Mouse (Mus musculus) right cerebral cortex, postnatal 10 days (tissue): ENCODE results near the gene Slc16a6.
A peak's percentile ranks its signal among the peaks of the same experiment; 100 is the strongest.

Source experiments
- DNase-seq, 2 experiments: peaks; one replicate each; pipeline ENCODE4 v3.0.0; 2021; ENCODE audit warnings: low spot score in 2 of 2

Slc16a6 gene

DNA sequence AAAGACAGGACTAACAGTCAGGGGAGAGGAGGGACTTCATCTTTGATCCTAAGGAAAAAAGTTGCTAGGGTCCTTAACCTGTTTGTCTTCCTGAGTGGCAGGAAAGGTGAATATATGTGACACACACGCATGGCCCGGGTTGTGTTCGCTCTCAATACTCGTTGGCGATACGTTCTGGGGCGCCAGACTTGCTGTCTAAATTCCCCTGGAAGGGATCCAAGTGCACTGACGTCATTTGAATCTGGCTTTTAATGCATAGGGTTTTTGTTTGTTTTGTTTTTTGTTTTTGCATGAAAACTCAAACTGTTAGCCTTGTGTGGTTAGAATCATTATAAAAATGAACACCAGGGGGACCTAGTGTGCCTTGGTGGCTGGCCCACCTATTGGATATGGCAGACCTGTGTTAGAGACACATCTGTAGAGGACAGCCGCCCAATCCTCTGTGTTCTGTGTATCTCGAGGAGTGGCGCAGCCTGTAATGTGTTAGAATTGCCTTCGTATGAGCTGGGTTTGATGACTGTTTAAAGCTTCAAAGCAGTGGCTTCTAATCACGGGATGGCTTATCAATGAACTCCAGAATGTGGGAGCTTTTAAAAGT is 27.9 kb downstream of the Slc16a6 start:
- DNase-seq = no peak

DNA sequence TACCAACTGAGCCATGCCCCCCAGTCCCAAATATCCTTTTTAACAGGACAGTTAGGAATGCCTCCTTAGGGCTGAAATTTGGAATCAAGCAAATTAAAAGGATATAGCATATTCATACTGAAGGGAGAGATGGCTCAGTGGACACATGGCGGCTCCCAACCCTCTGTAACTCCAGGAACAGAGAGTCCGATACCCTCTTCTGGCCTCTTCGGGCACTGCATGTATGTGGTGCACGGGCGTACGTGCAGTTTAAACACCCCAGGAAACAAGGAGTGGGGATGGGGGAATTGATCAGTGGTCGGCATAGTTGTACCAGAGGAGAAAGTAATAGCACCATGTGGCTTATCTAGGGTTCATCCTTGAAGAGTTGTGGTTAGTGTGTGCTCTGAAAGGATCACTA is 28.8 kb downstream of the Slc16a6 start:
- DNase-seq = no peak

DNA sequence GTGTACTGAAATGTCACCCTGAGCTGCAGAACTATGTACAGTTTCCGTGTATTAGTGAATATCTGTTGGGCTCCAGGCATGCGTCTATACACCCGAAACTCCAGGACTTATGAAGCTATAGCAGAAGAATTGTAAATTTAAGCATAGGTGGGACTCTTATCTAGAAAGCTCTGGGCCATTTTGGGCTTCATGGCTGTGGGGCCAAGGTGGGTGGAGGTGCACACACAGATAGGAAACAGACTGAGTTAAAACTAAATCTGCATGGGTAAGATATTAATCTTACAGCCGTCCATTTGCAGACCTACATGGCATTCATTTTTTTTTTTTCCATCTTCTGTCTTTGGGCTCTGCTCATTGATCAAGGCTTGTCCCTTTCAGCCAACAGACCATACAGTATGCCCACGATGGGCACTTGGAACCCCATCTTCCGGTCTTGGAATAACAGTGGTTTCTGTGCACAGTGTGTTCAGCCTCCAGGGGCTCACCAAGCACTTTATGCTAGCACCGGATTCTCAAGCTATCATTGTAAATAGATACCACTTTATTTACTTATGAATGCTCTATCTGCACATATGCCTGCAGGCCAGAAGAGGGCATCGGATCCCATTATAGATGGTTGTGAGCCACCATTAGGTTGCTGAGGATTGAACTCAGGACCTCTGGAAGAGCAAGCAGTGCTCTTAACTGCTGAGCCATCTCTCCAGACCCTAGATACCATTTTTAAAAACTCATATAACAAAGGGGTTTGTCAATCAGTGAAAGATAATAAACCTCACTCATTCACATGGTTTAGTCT is 29.7 kb downstream of the Slc16a6 start:
- DNase-seq = no peak

DNA sequence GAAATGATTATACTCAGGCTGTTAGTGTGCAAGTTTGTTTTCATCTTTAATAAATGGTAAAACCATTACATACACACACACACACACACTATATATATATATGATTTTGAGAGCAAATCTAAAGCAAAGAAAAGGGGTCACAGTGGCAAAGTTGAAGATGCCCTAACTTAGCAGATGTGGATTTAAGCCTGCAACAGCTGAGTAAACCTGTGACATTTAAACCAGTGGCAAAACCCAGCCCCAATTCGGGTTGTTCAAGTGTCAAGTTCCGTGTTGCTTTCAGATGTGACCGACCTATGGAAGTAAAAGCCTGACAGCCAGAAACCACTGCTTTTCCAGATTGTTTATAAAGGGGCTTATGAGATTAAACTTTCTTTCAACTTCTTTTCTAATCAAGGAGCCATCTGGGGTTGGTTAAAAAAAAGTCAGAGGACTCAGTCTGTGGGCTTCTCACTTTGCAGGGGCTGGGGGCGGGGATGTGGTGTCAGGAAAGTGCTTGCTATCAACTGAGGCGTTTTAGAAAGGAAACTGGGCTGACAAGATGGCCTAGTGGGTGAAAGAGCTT is 31.1 kb downstream of the Slc16a6 start:
- no peak for DNase-seq

DNA sequence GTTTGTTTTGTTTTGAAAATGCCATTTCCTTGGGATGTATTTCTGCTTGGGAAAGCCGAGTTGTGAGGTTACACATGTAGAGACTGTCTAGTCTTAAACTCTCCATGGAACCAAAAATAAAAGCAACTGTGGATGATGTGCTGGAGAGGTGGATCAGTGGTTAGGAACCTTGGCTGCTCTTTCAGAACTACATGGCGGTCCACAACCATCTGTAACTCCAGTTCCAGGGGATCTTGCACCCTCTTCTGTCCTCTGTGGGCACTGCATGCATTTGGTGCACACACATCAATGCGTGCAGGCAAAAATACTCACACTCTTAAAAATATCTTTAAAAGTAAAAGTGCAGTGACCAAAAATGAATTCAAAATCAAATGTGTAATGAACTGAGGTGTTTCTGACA is 32.3 kb downstream of the Slc16a6 start:
- no peak for DNase-seq

DNA sequence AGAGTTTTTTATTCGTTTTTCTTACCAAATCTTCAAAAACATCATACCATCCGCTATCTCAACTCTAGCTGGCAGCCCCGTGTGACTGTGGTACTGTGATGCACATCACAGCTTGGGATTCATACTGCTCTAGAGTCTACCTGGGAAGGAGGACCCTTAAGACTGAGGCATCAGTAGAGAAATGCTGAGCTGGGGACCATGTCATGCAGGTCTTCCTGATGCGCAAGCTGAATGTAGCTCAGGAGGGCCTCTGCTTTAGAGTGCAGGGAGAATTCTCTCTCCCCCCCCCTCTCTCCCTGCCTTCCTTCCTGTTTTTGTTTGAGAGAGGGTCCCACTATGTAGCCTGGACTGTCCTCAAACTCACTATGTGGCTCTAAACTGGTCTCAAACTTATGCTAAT is 32.8 kb downstream of the Slc16a6 start:
- DNase-seq = no peak

DNA sequence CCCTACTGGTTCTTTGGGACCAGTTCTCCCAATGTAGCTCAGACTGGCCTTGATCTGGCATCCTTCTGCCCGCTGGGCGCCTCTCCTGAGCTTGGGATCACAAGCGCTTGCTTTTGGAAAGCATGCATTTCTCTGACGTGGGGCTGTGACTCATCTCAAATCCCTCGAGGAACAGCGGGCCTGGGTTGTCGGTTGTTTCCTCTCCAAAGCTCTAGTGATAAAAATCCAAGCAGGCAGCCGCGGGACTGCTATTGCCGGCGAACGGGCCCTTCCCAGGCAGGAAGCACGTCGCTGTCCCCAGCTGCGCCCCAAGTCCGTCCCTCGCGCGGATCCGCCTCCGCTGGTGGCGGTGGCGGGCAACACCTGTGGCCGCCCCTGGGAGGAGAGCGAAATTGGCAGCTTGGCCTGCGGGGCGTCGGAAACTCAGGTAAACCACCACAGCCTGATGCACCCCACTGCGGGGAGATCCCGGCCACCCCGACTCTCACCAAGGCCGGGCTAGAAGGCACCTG is 33.5 kb downstream of the Slc16a6 start:
- peak; percentile 69 to 73 for DNase-seq

DNA sequence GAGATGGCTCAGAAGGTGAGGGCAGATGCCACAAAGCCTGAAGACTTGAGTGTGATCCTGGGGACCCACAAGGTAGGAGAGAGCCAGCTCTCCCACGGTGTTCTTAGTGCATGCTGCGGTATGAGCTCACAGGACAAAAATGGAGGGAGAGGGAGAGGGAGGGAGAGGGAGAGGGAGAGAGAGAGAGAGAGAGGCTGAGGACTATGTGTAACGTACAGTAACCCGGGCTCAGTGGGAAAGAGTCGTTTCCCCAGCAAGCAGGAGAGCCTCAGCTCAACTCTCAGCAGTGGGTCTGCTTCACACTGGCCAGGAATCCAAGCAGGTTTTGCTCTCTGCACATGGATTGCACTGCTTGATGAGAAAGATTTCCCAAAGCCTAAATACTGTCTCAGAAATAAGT is 34.2 kb downstream of the Slc16a6 start:
- no peak for DNase-seq

DNA sequence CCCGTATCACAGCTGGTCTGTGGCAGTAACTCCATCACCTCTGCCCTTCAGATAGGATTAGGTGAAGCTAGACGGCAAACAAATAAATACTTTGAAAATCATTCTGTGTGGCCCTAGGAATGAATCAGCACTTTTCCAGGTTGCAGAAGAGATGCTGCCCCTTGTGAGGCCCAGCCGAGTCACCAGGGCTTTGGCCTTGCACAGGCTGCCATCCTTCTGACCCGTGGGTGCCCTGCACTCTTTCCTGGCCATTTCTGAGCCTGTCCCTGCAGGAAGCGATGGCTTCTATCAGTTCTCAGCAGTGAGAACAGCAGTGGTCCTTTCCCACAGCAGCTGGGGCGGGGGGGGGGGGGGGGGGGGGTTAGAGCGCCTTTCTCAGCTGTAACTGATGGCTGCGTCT is 36.5 kb downstream of the Slc16a6 start:
- no peak for DNase-seq

DNA sequence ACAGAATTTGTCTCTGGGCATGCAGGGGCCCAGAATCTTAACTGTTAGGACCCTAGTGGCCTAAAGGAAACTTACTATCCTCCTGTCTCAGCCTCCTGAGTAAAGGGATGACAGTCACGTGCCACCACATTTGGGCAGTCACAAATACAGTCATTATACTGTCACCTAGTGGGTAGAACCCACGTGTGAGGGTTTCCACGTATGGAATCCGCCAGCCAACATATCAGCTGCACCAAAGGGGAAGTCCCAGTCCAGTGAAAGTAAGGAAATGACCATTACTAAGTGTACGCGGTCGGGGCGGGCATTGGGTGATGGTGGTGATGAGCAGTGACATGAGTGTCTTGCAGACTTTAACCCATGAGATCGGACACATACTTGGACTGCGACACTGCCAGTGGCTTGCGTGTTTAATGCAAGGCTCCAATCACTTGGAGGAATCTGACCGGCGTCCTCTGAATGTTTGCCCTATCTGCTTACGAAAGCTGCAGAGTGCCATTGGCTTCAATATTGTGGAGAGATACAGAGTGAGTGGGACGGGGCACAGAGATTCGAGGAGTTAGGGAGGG is 39.1 kb downstream of the Slc16a6 start:
- DNase-seq = no peak

DNA sequence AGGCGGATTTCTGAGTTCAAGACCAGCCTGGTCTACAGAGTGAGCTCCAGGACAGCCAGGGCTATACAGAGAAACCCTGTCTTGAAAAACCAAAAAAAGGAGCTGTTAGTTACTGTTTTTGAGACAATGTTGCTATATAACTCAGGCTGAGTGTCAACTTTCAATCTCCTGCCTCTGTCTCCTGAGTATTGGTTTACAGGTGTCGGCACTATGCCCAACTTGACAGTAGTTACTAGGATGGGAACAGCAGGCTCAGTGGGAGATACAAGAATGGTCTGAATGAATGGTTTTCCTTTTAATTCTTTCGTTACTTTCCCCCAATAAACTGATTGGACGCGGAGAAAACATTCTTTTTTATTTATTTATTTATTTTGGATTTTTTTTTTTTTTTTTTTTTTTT is 46.0 kb downstream of the Slc16a6 start:
- no peak for DNase-seq

DNA sequence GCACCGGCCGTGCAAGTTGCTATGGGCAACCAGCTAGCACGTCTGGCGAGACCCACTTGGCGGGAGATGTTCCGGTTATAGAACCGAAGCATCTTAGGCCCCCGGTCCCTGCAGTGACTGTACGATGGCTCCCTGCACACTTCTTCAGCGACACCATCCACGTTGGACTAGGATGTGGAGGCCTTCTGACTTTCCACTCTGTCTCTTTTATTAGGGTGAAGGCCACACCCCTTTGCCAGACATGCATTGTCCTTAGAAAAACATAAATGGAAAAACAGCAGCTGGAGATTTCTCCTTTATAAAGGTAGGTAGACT is 47.2 kb downstream of the Slc16a6 start:
- no peak for DNase-seq

DNA sequence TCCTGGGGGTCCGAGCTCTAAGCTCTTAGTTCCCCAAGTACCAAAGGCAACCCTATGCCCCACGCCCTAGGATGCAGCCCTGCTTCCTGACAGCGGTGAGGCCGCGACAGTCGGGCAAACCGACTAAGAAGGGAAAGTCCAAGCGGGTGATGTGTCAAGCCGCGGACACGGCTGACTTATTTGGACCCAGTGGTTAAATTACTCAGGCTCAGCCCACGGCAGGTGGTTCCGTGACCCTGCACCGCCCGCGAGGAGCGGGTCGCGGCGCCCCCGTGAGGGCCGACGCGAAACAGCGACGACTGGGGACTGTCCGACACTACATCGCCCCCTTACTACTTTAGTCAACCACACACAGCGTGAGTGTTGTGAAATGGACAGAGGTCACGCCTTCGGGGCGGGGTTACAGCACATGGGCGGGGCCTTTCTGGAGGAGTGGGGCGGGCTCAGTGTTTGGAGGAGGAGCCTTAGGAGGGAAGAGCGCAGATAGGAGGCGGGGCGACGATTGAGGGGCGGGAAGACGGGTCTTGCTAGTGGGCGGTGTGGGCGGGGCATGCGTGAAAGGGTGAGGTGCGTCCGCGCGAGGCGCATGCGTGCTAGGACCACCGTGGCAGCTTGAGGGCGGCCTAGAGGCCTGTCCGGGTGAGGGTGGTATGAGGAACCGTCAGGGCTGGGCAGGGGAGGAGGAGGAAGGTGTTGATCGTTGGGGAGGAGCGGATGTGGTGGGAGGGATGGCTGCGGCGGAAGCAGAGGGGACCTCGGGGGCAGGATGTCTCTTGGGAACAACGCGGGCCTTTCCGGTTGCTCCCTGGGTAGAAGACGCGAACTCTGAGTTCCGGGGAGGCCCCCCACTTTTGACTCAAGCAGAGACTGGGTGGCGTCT is 47.8 kb downstream of the Slc16a6 start, which contains the start of gene Amz2:
Gene Amz2 (plus strand): TSS at position 555 of the 880 bp plus-strand sequence.
- DNase-seq = peak; percentile 98 to 99

DNA sequence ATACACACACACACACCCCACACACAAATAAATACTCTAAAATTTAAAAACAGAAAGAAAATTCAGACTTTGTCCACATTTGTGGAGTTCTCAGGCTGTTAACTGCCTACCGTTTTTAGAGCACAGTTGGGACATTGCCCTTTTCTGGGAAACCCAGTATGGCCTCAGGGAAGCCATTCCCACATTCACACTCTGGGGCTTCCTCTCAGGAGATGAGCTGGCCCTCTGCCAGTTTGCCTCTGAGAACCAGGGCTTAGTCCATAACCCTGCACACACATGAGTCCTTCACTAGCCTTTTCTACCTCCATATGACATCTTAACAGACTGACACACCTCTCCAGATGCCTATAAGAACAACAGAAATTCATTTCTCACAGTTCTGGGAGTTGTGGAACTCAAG is 50.1 kb downstream of the Slc16a6 start:
- DNase-seq = no peak

DNA sequence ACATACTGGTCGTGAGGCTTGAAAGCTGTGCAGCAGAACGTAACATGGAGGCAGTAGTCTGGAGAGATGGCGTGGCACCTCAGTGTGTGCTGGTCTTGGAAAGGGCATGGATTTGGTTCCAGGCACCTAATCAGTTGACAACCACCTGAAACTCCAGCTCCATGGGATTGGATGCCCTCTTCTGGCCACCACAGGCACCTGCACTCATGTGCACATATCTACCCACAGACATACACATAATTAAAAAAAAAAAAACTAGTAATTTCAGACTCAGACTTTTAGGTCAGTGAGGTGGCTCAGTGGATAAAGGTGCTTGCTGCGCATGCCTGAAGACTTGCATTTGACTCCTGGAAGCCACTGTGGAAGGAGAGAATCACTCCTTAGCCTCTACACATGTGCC is 51.1 kb downstream of the Slc16a6 start:
- no peak for DNase-seq

DNA sequence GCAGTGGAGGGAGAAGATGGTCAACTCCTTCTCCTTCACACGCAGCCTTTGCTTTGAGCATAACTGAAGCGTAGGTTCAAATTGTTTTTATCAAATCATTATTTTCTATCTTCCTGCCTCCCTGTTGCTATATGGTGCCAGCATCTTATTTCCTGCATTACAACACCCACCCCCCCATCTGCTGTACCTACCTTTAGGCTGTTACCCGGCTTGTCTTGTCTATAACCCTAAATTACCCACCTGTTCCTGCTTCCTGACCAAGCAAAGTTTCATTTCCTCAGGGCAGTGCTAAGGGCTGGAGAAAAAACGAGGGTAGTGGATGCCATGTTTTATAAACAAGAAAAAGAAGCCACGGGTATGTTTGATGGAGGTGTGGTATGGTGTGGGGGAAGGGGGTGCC is 52.2 kb downstream of the Slc16a6 start:
- no peak for DNase-seq

DNA sequence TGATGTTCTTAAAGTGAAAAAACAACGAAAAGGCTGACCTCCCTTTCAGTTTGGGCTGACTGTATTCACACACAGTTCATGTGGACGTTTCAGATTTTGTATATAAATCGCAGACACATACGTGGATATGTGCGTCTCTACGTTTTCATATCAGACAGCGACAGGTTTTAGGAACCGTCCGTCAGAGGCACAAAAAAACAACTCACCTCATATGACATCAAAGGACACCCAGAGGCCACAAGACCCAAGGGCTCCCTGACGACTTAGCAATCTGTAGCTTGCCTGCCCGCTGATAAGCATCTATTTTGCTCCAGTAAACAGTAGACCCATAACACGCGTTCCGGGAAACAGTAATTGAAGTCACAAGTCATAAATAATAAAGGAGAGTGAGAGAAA is 52.8 kb downstream of the Slc16a6 start:
- DNase-seq = no peak

DNA sequence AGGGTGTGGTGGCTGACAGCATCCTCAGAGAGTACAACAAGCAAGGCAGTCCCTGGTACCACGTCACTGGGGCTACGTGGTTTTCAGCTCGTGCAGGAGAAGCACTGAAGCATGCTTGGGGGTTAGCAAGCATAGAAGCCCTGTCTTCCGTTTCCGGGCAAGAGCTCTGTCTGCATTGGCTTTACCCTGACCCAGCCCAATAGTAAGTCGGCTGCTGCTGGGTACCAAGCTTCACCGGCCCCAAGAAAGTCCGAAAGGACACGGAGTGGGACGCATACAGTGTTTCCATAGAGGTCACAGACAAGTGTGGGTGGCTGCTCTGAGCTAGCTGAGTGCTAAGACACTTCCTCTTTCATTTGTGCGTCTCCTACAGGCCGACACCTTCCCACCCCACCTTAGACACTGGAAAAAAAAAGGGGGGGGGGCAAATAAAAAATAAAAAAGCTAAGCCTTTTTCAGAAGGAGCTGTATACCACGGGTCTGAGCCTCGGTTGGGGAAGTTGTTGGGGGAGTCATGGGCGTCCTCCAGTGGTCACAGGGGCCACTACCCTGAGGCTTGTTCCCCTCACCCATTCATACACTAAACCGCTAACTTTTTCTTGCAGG is 53.3 kb downstream of the Slc16a6 start:
- DNase-seq = no peak

DNA sequence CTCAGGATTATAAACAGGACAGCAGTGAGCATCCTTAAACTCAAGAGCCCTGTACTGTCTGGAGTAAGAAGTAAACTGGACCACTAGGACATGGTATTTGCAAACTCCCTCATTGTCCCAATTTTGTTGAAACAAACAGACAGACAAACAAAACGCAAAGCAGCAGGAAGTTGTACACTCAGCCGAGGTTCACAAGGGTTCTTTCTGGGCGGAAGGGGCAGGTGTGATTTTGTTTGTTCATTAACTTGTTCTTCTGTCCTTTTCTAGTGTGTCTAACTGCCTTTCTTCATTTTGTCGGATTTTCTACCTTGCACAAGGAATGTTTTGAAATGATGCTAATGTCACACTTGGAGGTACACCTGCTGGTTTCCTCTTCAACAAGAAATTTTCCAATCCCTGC is 53.9 kb downstream of the Slc16a6 start:
- no peak for DNase-seq

DNA sequence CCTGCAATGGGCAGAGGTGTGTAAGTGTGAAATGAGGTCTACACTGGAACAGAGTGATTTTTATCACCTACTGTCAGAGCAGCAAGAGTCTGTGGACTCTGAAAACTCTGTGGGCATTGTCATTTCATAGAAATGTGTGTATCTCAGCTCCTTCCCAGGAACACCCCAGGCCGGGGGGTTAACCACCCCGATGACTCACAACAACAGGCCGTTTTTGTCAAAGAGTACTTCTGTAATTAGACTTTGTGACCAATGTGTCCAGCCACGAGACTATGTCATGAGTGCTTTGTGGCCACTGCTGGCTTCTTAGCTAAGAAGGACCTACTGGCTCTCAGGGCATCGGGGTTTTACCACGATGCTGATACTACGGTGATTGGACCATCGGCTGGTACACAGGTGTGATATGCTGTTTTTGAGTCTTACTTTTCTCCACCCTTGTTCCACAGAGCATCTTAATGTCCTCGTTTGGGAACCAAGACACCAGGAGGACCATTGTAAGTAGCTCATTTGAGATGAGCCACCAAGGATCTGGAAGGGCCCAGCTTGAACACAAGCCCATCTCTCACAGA is 55.8 kb downstream of the Slc16a6 start:
- no peak for DNase-seq
